Mouse (Mus musculus): ENCODE measurements around the gene Slc35b2.

GRCm38 (mm10) chr17:45568990-45569389 lies 5.3 kb downstream of the Slc35b2 start:
- TF ChIP-seq CTCF (conservative IDR thresholded peaks at IDR 0.05; ENCODE audit: low read length) (no peak), NANOG (IDR thresholded peaks at IDR 0.05; ENCODE audit: borderline replicate concordance, low read length) (no peak)

Data from E14TG2a.4 (cell line).